Mouse (Mus musculus): ENCODE measurements at regions not wholly inside any gene's neighbourhood (a gene's known extent, or its start where the extent isn't known, plus 50 kb on each side); places are given as distances from the start of the nearest gene placed in this dataset.

DNA sequence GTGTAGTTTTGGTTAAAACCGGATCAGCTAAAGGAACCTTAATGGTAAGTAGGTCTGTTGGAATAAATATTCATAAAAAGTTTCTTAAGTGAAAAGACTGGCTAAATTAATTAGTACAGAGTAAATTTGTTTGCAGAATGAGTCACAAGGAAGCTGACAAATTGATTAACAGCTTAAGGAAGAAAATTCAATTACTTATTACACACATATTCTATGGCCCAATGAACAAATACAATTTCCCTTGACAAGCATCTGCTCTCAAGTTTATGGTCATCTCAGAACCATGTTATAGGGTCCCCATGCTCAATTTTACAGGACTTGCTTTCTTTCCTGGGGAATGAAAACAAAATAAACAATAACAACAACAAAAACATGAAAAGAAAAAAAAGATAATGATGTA lies 231.4 kb upstream of the Frg1 start:
- no peak for DNase-seq (ENCODE audit: low read depth, low spot score)

DNA sequence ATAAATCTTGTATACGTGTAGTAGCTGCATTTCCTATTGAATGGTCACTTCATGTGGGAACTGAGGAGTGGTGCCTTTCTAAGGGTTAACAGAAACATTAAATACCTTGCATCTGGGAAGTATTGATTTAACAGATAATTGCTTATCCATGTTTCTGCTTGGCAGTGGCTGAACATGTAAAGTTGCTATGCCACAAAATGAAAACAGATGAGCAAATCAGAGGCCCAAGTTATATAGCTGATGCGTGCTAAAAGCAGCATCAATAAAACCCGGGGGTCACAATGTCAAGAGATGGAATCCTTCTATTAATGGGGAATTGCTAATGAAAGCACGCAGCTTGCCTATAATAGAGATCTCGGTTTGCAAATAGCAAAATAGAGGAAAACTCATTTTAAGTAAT lies 227.8 kb upstream of the Frg1 start:
- no peak for DNase-seq (ENCODE audit: low read depth, low spot score)

DNA sequence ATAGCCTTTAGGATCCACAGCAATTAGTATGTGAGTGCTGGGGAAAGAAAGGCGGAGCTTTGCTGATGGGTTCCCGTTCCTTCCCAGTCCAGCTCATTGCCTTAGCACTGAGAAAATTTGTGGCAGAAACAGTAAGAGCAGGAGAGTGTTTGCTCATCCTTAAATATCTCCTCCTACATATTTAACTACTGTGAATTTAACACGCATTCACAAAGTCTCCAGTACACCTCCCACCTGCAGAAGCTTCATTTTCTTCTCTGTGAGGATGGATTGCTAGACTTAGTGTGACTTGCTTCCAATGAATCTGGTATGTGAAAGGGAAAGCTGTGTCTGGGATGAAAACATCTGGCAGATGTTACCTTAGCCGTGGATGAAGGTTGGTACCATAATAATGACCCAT lies 207.0 kb upstream of the Frg1 start:
- peak; percentile 72 for DNase-seq (ENCODE audit: low read depth, low spot score)

DNA sequence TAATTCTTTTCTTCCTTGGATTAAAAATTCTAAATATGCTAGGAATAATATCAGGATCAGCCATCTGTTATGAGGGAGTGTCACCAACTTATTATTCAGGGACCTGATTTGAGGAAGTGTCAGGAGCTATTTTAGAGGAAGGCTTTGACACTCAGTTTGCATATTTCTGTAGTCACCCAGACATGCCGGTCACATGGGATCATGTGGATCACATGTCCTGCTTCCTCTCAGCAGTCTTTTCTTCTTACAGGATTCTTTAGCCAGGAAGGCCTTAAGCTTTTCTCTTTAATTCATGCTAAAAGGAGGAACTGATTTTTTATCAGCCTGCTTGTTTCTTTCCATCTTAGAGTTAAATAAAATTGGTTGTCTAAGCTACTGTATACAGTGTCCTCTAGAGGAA lies 183.4 kb upstream of the Frg1 start:
- DNase-seq (ENCODE audit: low read depth, low spot score), result peak; percentile 26

DNA sequence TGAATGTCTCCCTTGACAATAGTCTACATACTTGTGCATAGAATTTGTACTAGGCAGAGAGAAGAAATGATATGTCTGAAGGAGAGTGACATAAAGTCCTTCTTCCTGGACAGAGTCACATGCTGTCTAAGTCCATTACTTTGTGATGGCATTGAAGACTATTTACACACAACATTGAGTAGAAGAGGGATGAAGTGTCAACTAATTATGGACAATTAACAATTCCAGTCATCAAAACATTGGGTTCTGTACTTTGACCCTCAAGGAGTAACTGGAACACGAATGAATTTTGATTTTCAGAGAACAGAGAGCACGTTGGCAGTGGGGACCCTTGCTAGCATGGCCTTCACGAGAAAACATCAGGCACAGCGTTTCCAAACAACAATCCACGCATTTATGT lies 177.6 kb upstream of the Frg1 start:
- DNase-seq (ENCODE audit: low read depth, low spot score), result no peak

DNA sequence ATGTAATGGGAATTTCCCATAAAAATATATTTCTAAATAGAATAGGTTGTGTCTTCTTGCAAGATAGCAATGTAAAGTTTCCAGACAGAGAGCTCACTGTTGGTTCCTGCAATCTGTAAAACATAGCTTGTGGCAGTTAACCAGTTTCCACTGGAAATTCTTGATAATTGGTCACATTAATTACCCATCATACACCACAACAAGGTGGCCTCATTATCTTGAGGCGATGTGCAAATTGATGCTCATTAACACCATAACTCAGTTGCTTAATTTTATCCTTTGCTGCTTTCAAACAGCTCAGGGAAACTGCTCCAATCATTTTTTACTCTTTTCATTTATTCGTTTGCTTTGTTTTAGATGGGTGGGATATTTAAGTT lies 176.8 kb upstream of the Frg1 start:
- no peak for DNase-seq (ENCODE audit: low read depth, low spot score)

DNA sequence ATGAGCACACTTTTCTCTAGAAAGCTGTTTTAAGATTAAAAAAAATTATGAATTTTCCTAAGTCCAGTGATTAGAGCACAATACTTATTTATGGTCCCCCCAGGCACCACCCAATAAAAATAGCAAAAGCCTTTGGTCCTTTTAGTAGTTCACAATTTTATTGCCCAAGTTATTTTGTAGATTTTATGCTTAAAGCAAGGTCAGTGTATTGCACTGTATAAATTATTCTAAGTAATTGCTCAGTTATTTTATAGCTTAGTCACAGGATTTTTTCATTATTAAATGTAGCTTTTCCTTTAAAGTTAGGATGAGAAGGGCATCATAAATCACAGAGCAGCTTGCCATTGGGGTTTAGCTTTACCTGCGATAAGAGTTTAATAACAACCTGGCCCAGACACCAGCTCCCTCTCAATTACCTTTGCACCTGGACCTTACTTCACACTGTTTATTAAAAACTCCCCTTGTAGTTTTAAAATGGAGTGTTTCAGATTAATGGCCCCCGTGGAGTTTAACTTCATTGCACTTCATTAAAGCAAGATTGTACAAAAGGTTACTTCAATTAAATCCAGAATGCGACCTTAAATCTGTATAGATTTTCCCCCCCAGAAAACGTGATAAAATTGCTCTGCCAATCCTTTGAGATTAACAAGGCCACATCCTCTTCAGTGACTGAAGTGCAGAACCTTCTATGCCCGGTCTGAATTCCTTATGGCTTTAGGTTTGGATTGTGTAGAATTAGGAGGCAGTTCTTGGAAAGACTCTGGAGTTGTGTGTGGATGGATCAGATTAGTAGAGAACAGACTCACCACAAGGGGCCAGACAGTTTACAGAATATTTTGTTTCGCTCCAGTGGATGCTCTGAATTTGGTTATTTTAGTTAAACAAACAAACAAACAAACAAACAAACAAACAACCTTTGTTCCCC lies 176.1 kb upstream of the Frg1 start:
- DNase-seq (ENCODE audit: low read depth, low spot score), result no peak

DNA sequence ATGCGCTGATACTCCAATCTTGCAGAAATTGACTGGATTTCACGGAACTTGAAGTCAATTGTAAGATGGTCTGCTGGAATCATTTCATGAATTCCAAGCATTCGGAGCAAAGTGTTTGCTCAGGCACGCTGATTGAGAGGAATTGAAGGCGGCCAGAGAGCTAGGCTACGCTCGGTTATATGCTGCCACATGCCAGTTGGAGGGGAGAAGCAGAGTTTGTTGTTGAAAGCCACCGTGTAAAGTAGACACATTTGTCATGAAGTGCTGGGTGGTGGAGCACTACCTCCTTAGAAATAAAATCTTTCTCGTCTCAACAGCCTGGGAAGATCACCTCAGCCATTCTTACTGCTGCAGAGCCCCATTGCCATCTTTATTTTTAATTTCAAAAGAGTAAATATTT lies 175.3 kb upstream of the Frg1 start:
- no peak for DNase-seq (ENCODE audit: low read depth, low spot score)

DNA sequence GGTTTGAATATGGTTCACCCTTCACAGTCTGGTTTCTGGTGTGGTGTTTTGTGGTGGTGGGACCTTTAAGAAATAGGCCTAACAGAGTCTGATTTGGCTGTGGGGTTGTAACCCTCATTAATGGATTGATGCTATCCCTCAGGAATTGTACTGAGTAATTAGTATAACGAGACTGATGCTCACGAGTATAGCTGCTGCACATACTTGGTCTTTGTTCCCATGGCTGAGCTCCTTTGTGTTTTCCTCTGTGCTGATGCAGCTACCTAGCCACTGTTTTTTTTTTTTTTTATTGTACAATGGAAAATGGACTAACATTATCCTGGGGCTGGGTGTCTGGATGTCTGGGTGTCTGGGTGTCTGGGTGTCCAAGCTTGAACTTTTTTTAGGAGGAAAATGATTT lies 171.3 kb upstream of the Frg1 start:
- DNase-seq (ENCODE audit: low read depth, low spot score), result no peak

DNA sequence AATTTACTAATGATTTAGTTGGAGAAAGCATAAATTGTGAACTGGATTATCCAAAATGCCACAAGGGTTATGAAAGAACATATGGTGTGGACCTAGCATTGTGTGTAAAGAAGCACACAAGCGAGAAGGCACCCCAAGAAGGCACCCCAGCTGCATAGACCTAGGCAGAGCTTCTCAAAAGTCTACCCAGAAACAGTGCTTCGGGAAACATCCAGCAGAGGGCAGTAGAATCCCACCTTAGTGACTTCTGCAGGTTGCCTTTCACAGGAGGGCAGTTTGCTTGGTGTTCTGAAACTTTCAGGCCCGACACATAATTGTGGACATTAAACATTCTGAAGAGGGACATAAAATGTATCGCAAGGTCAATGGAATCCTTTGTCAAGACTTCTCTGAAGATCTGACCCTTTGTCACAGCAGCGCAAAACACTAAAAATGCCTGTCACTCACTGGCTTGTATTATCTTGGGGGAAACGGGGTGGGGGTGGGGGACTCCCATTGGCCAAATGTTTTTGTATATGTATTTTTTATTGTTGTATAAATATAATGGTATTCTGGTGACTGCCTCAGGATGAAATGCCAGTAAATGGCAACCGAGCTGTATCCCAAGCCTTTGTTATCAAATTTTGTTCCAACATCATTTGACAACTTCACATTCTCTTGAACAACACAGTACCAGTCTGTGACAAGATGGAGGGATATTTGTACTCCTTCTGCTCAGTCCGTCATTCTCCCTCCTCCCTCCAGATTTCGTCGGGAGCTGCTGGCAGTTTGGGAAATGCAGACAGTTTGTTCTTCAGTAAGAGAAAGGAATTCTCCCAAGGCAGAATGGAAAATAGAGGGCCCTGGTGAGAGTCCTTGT lies 156.4 kb upstream of the Frg1 start:
- peak; percentile 90 for DNase-seq (ENCODE audit: low read depth, low spot score)

DNA sequence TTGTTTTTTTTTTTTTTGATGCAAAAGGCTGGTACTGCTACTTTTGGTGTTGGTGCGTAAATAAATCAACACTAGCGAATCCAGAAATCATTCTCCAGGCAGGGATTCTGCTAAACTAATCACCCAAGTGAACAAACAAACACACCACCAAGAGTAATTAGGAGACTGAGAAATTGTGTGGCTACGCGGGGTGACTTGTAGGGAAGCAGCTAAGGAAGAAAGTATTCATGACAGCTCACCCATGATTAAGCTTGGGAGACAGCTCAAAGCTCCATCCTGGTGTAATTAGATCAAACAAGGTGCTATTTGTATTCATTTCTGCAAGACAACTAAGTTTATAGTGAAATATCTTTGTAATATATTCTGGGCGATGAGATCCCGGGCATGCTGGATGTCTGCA lies 153.7 kb upstream of the Frg1 start:
- no peak for DNase-seq (ENCODE audit: low read depth, low spot score)

DNA sequence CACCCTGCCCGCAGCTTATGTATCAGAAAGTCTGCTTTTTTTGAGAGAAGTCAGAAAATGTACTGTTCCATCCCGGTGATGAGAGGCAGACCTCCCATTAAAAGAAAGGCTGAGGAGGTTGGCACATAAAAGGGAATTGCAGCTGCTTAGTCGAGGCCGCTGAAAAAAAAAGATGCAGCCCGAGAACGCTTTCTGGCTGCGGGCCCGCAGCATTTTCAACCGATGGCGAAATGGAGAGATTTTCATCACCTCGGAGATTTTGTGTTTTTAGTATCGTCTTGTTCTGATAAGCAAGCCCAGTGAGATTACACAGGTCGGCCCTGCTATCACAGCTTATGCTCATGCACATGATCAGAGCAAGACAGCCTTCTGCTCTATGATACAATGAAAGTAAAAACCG lies 145.1 kb upstream of the Frg1 start:
- peak; percentile 11 for DNase-seq (ENCODE audit: low read depth, low spot score)

DNA sequence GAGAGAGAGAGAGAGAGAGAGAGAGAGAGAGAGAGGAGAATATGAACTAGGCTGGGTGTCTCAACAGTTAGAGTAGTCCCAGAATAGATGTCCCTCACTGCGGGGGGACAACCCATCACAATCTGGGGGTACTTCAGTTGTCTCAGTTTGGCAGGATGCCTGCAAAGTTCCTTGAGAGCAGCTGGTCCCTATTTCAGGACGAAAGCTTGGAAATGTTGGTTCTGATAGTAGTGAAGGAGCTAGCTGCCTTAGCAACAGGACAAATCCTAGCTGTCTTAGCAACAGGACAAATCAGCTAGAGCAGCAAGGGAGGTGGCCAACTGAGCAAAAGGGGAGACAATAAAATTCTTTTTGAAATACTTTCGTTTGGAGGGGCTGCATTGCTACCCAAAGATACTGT lies 139.9 kb upstream of the Frg1 start:
- peak; percentile 54 for DNase-seq (ENCODE audit: low read depth, low spot score)

DNA sequence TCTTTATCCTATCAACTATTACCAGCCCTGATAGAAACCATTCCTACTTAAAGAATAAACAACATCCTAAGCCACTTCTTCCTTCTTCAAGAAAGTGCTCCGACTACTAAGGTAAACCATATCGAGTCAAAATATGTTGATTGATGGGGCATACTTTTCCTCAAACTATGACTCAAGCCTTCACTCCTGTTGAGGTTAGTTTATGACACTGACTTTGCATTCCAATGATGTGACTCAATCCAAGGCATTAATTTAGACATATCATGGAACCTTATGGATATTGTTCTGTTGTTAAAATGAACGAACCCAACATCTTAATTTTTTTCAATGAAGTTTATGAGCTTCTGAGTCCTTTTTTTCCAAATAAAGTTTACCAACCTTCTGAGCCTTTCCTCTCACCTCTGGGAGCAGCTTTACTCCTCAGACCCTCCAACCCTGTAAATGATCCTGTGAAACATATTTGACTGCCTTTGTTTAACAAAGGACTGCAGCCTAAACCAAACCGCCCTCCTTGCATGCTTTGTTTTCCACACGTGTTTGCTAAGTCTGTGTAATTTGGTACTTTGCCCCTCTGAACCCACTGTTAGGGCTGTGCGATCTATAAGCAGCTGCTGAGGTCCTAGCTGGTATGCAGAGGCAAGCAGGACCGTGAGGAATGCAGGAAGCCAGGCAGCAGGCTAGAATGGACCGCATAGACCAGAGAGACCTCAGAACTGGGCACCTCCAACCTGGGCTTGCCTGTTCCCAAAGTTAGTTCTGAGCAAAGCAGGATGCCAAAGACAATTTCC lies 136.1 kb upstream of the Frg1 start:
- DNase-seq (ENCODE audit: low read depth, low spot score), result no peak

DNA sequence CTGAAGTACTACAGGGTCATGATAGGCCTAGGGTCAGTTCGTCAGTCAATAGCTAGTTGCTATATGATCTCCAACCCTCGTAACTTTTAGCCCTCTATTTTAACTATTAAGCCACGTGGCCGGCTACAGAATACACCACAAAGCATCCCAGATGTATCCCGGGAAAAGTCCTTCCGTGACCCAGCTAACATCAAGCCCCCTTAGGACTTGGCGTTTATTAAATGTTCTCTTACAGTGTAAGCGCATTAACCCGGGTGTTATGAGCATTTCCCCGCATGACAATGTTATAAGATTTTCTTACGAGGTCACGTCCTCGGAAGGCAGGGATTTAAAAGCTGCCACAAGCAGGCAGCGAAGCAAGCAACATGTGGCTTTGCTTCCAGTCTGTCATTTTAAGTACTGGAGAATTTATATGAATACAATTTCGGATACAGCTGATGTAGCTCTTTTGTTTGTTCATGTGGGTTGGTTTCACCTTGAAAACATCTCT lies 135.1 kb upstream of the Frg1 start:
- no peak for DNase-seq (ENCODE audit: low read depth, low spot score)

DNA sequence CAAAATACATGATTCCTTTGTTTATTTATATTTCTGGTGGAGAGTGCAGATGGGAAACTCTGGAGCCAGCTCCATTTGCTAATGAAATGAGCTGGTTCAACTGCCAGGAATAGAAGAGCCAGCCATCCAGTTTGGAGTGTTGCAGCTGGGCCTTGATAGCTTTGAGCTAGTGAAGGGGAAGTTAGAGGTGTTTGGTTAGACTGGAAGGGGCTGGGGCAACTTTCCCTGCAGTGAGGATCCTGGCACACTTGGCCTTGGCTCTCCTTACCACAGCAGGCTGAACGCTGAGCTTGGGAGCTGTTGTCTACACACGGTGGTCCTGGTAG lies 133.2 kb upstream of the Frg1 start:
- peak; percentile 43 for DNase-seq (ENCODE audit: low read depth, low spot score)

DNA sequence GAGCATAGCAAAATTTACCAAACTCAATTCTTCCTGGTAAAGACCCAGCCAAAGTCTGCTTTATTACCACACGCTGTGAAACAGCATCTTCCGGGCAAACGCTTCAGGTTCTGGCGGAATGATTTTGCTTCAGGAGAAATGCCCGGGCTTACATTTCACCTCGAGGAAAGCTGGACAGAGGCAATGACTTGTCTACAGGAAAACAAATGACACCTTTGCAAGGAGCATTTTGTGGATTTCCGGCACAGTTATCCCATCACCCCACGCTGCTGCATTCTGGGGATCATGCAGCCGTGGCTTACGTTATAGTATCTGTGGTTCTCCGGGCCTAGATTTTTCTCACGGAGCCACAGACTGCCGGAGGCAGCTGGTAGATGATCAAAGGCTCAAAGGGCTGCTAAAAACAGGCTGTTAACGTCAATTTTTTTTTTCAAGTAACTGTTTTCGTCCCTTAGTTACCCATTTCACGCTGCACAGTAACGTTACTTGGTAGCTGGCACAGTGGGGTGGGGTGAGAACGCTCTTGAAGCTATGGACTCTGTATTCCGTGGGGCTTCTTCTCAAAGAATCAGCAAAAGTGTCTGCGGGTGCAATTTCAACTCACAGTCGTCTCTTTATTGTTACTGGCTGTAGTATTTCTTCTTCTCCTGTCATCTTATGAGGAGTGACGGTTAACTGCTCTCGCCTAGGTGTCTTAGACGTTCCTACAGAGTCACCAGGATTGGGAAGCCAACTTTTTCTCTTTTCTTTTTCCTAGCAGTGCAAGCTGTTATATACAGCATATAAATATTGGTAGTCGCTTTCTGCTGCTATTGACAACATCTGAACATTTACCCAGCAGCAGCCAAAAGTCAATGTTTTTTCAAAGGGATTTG lies 132.6 kb upstream of the Frg1 start:
- no peak for DNase-seq (ENCODE audit: low read depth, low spot score)

DNA sequence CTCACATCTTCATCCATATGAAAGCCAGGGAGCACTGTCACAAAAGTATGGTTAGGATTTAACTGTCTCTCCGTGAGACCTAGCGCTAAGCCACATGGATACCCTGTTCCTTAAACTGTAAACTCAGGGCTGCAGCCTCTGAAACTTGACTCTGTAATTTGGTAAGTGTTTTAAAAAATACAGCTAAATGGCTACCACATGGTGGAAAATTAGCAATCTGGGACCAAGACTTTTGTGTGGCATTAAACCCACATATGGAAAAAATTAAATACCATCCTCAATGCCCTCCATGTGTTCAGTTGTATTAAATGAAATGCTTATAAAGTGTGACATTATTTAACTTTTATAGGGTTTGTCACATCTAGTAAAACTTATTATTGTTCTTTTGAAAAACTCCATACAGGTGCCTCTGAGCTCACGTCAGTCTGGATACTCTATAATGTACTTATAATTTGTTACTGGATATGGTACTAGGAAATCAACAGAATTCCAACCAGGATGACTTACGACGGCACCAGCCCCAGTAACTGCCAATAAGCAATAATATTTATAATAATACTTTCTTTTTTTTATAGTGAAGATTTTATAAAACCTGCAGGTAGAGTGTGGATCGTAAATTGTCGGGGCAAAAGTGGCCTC lies 131.0 kb upstream of the Frg1 start:
- no peak for DNase-seq (ENCODE audit: low read depth, low spot score)

DNA sequence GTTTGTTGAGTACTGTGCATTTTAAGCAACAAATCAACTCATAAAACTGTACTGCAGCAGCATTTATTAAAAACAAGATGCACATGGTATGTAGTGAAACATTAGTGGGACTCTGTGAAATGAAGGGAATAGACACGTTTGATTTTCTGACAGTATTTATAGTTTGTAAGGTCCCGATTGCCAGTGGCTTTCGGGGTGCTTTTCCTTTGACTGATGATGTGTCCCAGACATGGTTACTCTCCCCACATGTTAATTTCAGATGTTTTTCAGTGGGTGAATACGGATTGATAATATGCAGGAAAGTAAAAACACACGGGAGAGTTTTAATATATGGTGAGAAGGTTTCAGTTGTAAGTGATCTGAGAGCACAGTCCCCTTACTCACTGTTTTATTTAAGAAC lies 115.3 kb upstream of the Frg1 start:
- DNase-seq (ENCODE audit: low read depth, low spot score), result no peak

DNA sequence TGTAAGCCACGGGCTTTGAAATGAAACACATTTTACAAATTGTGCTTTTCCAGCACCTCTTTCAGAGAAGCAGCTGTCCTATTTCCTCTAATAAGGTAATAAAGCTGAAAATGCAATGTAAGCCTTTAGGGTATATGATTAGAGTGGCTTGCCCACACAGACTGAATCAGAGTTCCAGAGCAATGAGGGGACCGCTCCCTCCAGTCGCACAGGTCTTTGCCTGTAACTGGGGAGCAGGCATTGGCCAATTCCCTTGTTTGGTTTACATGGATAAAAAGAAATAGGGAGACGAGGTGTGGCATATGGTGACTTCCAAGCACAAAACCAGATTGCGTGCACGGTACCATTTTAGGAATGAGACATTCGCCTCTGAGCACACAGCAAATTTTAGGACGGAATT lies 112.7 kb upstream of the Frg1 start:
- DNase-seq (ENCODE audit: low read depth, low spot score), result peak; percentile 18

DNA sequence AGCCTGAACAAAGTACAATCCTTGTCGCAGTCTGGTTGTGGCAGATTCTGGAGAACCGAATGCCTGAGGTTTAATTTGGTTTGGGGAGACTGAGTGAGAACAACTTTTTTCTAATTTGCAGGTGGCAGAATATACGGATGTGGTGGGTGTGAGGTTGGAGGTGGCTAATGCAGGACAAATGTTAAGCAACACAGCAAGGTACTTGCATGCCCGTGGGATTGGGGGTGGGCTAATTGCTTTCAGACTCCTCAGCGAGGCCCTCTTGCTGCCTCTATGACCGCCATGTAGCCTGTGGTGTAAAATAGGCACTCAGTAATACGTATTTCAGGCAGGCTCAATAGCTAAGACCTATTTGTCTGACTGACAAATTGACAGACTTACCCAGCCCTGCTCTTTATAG lies 109.4 kb upstream of the Frg1 start:
- DNase-seq (ENCODE audit: low read depth, low spot score), result no peak
